Comparison of ENCODE assay signal across 21 mouse cellular contexts in the genomic region with DNA sequence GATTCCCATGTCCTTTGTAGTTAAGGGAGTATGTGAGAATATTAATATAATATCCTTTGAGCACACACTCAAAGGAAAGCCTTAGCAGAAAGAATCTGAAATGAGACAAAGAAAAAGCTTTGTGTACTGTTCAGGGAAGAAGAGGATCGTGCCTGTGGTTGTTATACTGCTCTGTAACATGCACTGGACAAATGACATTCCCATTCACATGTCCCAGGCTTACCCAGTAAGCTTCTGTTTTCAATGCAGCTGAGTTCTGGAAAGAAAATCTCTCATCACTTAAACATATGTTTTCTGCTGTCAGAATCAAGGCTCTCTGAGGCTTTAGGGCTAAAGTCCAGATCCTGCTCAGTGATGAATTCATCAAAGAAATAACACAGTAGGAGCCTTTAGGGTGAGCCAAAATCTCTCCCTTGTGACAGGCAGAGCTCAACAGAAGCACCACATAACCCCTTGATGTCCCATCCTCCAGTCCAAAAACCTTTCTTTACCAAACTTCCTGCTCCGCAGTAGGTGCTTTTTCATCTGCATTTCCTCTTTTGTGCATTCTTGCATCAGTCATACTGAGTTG. TPM values are rescaled to one million over a fixed set of nuclear protein-coding genes. Genes with fewer than 3 reads are reported as not detected.
DNase-seq lines count a peak whose midpoint lies in the region; ATAC-seq lines count a peak whose summit lies in the region.
"Had no signal": no experiment of that assay in that cellular context is flagged by ENCODE, and none has a peak within 500 bp of the region (broad histone marks: within the 10 kb centered on the region; RNA-seq: fewer than 3 reads in every experiment).

No protein-coding gene starts in this region.

- H3K27ac ChIP-seq in midbrain, embryonic 12.5 days (replicated peaks), result no peak overlapping the region
- no peak overlapping the region for H3K27ac ChIP-seq in midbrain, embryonic 11.5 days (ENCODE audit: low read depth, low read length)
- H3K27ac ChIP-seq: heart, embryonic 15.5 days; neural tube, embryonic 12.5 days had no signal

- no peaks in the 10 kb centered on the region for H3K9me3 ChIP-seq in midbrain, embryonic 12.5 days
- H3K9me3 ChIP-seq in midbrain, embryonic 11.5 days (ENCODE audit: control insufficient read depth, low read length), result no peaks in the 10 kb centered on the region
- H3K9me3 ChIP-seq: heart, embryonic 15.5 days; neural tube, embryonic 12.5 days had no signal

- H3K9ac ChIP-seq in midbrain, embryonic 12.5 days (replicated peaks), result no peak overlapping the region
- no peak overlapping the region for H3K9ac ChIP-seq in midbrain, embryonic 11.5 days (ENCODE audit: low read length)
- H3K9ac ChIP-seq: heart, embryonic 15.5 days; neural tube, embryonic 12.5 days had no signal

- WGBS in midbrain, embryonic 12.5 days, result 63% methylated on average over 2 of the region's 2 CpGs
- WGBS in midbrain, embryonic 11.5 days, result 72% methylated on average over 2 of the region's 2 CpGs

- peak; percentile 69 for ATAC-seq in frontal cortex, adult (ENCODE audit: low TSS enrichment)
- 0 out of 2 replicates have a peak, but pooled peaks have one; percentile 12 for ATAC-seq in midbrain, embryonic 12.5 days (ENCODE audit: low FRiP score, low read depth)
- ATAC-seq in midbrain, embryonic 11.5 days (ENCODE audit: low FRiP score), result no peak
- no peak for ATAC-seq in megakaryocyte progenitor cell, adult 5-6 weeks (replicated peaks; ENCODE audit: poor library complexity)
- ATAC-seq: activated CD4-positive, CD25-positive, alpha-beta regulatory T cell, adult 4 months; intestine, embryonic 16.5 days; lung, postnatal 0 days; Patski had no signal

- no peaks in the 10 kb centered on the region for H3K4me1 ChIP-seq in midbrain, embryonic 12.5 days
- no peaks in the 10 kb centered on the region for H3K4me1 ChIP-seq in midbrain, embryonic 11.5 days (ENCODE audit: control insufficient read depth, insufficient read depth, low read length)
- H3K4me1 ChIP-seq: heart, embryonic 15.5 days; neural tube, embryonic 12.5 days had no signal

- no peak overlapping the region for H3K4me2 ChIP-seq in midbrain, embryonic 12.5 days (replicated peaks)
- no peak overlapping the region for H3K4me2 ChIP-seq in midbrain, embryonic 11.5 days
- H3K4me2 ChIP-seq: heart, embryonic 15.5 days; neural tube, embryonic 12.5 days had no signal

- H3K36me3 ChIP-seq in midbrain, embryonic 12.5 days, result no peaks in the 10 kb centered on the region
- H3K36me3 ChIP-seq in midbrain, embryonic 11.5 days (ENCODE audit: control insufficient read depth, insufficient read depth, low read length), result no peaks in the 10 kb centered on the region
- H3K36me3 ChIP-seq: heart, embryonic 15.5 days; neural tube, embryonic 12.5 days had no signal

- H3K27me3 ChIP-seq in midbrain, embryonic 12.5 days, result no peaks in the 10 kb centered on the region
- no peaks in the 10 kb centered on the region for H3K27me3 ChIP-seq in midbrain, embryonic 11.5 days (ENCODE audit: control insufficient read depth, insufficient read depth, low read length)
- H3K27me3 ChIP-seq: heart, embryonic 15.5 days; neural tube, embryonic 12.5 days; Patski had no signal

- peak; percentile 25 for DNase-seq in cerebellum, postnatal 10 days
- no peak for DNase-seq in cerebellum, postnatal 36 days
- no peak for DNase-seq in frontal cortex, adult 2 months (ENCODE audit: extremely low spot score in 1 of 2, low spot score in 1 of 2)
- DNase-seq in midbrain, embryonic 11.5 days (ENCODE audit: low spot score, missing footprints), result no peak
- no peak for DNase-seq in heart, adult 11 months
- DNase-seq: adrenal gland, postnatal 10 days; cerebellum, adult 11-12 months; gastrocnemius, postnatal 25 days; heart, postnatal 4 days; kidney, postnatal 36 days; liver; thymus, postnatal 14 days had no signal

- no peak overlapping the region for H3K4me3 ChIP-seq in midbrain, embryonic 12.5 days
- no peak overlapping the region for H3K4me3 ChIP-seq in midbrain, embryonic 11.5 days (ENCODE audit: low read depth, low read length)
- H3K4me3 ChIP-seq: heart, embryonic 15.5 days; neural tube, embryonic 12.5 days had no signal

RNA-seq across cellular contexts. Expression of a gene that starts 19.1 kb away (rescaled TPM):
- 52.2 and 55.0 TPM in 2 replicates for polyA plus RNA-seq in frontal cortex, adult 2 months (2012; rRNA removed)
- polyA plus RNA-seq in midbrain, embryonic 12.5 days (2016; fragmentation: Nextera tagmentation; extraction: Ambion mirVana), result 14.9 and 18.1 TPM in 2 replicates
- polyA plus RNA-seq in midbrain, embryonic 11.5 days (2014; fragmentation: Nextera tagmentation; extraction: Ambion mirVana), result 7.9 and 9.7 TPM in 2 replicates
- not detected in 2 replicates for total RNA-seq in megakaryocyte progenitor cell, adult 5-6 weeks (2015)
- not detected in 2 replicates for total RNA-seq in megakaryocyte progenitor cell, adult 5-6 weeks (2017)
- polyA plus RNA-seq: Patski had no signal

Comparison
In these comparisons a context has a peak if more than half of its experiments do, and no peak if none do; other contexts are left out.
1. DNase-seq: peak in cerebellum, postnatal 10 days (2 of 2); none in cerebellum, postnatal 36 days (0 of 2), frontal cortex, adult 2 months (0 of 2), midbrain, embryonic 11.5 days (single experiment) and heart, adult 11 months (single experiment).
2. ATAC-seq: peak in frontal cortex, adult (single experiment) and midbrain, embryonic 12.5 days (single experiment); none in midbrain, embryonic 11.5 days (single experiment) and megakaryocyte progenitor cell, adult 5-6 weeks (single experiment).